Mouse (Mus musculus) spleen, postnatal 36 days (tissue): ENCODE data around the gene Tet3.

ENCODE experiments used
- DNase-seq, 2 experiments: peaks; one replicate each; pipeline ENCODE4 v3.0.0; 2022; ENCODE audit warnings: low spot score in 2 of 2, mixed read lengths in 1 of 2

Gene Tet3

GRCm38 (mm10) chr6:83341387-83341786 lies 117.5 kb downstream of the Tet3 start:
- DNase-seq = no peak

DNA sequence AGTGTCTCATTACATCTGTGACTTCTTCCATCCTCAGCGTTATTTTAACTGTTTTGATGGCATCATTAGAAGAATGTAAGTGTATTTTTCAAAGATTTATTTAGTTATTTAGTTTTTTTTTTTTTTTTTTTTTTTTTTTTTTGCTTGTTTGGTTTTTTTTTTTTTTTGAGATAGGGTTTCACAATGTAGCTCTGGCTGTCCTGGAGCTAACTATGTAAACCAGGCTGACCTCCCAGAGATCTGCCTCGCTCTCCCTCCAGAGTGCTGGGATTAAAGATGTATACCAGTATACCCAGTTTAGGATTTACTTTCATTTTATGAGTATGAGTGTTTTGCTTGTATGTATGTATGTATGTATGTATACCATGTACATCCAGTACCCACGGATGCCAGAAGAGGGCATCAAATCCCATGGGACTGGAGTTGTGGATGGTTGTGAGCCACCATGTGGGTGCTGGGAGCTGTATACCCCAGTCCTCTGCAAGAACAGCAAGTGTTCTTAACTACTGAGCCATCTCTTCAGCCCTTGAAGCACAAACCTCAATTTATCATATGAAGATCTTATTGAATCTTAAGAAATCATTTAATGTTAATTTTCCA lies 131.2 kb downstream of the Tet3 start:
- DNase-seq = no peak

- no peak for DNase-seq
These were observed 132.1 kb downstream of the Tet3 start for GRCm38 (mm10) chr6:83326761-83327160.

DNA sequence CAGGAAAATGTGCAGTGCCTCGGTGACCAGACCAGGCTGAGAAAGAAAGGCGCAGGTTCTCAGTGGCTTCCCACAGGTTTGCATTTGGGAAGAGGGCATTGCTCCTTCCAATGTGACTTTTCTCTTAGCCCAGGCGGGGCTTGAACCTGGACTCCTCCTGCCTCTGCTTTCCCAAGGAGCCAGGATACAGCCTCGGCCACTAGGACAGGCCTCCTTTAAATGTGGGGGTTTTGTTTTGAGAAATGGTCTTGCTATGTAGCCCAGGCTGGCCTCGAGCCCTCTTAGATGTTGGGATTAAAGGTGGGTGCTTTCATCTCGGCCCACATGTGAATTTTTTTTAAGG lies 132.5 kb downstream of the Tet3 start:
- no peak for DNase-seq

GRCm38 (mm10) chr6:83325525-83326393 lies 133.1 kb downstream of the Tet3 start, which contains the start of the genes Mthfd2 and Mob1a:
Mthfd2 (minus strand) TSS chr6:83325908.
Mob1a (plus strand) TSS chr6:83326016.
- peak; percentile 94 to 95 for DNase-seq

DNA sequence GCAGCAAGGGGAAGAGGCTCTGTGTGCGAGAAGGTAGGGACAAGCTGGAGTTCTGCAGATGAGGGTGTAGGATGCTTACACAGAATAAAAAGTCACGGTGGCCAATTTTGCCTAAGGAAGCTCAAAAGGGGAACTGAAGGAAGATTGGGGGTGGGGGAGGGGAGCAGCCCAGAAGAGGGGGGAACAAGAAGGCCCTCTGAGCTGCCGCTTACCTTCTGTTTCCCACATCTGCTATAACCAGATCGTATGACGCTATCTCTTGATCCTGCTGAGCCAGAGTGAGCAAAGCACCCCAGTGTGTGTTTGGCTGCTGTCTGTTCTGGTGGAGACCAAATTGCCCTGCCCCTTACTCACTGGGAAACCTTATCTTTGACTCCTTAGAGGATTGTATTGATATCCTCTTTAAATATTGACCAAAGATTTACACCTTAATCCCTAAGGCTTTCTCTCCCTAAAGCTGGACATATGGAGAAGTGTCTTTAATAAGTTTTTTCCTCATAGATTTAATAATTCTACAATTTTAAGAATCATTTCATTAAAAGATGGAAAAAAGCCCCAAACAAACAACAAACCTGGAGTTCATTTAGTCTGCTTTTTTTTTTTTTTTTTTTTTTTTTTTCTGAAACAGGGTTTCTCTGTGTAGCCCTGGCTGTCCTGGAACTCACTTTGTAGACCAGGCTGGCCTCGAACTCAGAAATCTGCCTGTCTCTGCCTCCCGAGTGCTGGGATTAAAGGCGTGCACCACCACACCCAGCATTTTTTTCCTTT lies 135.0 kb downstream of the Tet3 start:
- DNase-seq = peak in 1 of 2 experiments; percentile 19

DNA sequence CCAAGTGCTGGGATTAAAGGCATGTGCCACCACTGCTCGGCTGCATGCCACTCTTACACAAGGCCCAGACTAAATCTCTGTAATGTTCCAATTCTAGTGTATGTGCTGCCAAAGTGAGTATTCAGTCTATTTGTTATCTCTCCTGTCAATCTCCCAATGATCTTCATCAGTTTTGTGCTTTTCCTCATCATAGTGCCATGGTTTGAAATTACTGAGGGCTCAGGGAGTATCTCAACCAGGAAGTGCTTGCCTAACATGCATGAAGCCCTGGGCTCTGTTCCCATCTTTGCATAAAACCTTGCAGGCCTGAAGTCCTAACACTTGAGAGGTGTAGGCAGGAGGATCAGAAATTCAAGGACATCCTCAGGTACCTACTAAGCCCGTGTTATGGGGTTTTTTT lies 136.1 kb downstream of the Tet3 start:
- DNase-seq = no peak

GRCm38 (mm10) chr6:83321927-83322326 lies 137.0 kb downstream of the Tet3 start:
- DNase-seq = peak; percentile 60 to 62

DNA sequence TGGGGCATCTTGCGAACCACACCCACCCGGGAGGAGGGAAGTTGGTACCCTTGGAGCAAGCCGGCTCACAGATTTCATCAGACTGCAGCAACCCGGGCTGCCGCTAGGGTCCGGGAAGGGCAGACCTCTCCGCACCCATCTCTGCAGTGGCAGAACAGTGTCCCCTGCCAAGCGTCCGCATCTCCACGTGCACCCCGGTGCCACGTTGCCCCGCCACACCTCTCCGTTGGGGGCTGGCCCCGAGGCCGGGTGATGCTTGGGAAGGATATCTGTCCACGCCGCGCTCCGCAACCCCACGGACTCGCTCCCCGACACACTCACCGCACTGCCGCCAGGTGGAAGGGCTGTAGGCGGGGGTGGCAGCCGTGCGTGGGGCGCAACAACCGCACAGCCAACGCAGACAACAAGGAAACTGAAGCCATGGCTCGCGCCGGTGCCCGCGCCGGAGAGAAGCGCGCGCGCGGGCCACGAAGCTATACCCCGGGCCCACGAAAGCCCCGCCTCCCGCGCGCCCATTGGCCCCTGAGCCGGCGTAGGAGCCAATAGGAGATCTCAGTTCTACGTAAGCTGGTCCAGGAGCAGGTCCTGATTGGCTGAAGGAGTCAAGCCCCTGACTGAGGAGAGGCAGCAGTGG lies 141.7 kb downstream of the Tet3 start:
- DNase-seq = peak; percentile 92 to 94

GRCm38 (mm10) chr6:83316022-83316421 lies 142.9 kb downstream of the Tet3 start:
- no peak for DNase-seq

DNA sequence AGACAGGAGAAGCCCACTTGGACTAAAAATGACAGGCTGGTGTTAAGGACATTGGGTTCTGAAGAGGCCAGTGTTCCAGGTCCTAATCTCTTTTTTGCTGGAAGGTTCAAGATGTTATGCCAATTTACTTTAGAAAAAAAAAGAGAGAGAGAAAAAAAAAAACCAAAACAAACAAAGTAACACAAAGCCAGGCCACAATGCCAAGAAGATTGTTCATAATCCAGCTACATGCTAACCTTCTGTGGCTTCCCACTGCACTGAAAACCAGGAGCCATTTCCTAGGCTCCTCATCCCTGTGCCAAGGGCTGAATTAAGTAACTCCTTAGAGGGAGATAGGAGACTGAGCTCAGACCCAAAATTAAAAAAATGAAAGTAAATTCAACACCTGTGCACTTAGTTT lies 143.6 kb downstream of the Tet3 start:
- no peak for DNase-seq

- DNase-seq = peak; percentile 18 to 22
These were observed 146.4 kb downstream of the Tet3 start for GRCm38 (mm10) chr6:83312514-83312913.
